Mouse (Mus musculus) olfactory bulb, adult 2 months (tissue): ENCODE data around the gene H2-DMa.

Experiments used
- CTCF ChIP-seq: fragments of 200-500 bp; IDR thresholded peaks from 2 replicates; pipeline ENCODE4 v1.5.1; 2012; ENCODE audit warnings: low read depth, mild to moderate bottlenecking, low read length, moderate library complexity; ENCODE audit not compliant: insufficient read depth
- POLR2A ChIP-seq: fragments of 200-500 bp; IDR thresholded peaks from 2 replicates; pipeline ENCODE4 v1.6.1; 2012; ENCODE audit warnings: mild to moderate bottlenecking, low read depth, low read length, moderate library complexity; ENCODE audit not compliant: insufficient read depth

GRCm38 (mm10) chr17:34117421-34118112, 1.8 kb upstream of the H2-DMa start:
- no peak for TF ChIP-seq POLR2A
- no peak for TF ChIP-seq CTCF
